Mouse (Mus musculus) lung, postnatal 10 days (tissue): Measurements from ENCODE around the gene Lat.
"Not testable (repeated sequence)": the region's sequence is repeated elsewhere in the genome, so short reads cannot be mapped to it uniquely, and the experiment has no call there.

Source experiments
- DNase-seq: peaks from one replicate; pipeline ENCODE4 v3.0.0; 2021

The Lat gene

GRCm38 (mm10) chr7:126329907-126330645, 39.3 kb downstream of the Lat start:
- no peak for DNase-seq

- not testable (repeated sequence) for DNase-seq
These were observed 40.5 kb downstream of the Lat start for GRCm38 (mm10) chr7:126328848-126329247.

GRCm38 (mm10) chr7:126325576-126326273, 43.6 kb downstream of the Lat start:
- not testable (repeated sequence) for DNase-seq

- DNase-seq: no peak
These were observed 44.6 kb downstream of the Lat start for GRCm38 (mm10) chr7:126324791-126325190.

- DNase-seq: peak; percentile 86
These were observed 45.6 kb downstream of the Lat start for GRCm38 (mm10) chr7:126323729-126324128.

- DNase-seq: no peak
These were observed 55.1 kb downstream of the Lat start for GRCm38 (mm10) chr7:126314273-126314672.
